Mouse (Mus musculus) CH12.LX (cell line): Measurements from ENCODE around the gene Sufu. TPM values are rescaled to one million over a fixed set of nuclear protein-coding genes. Genes with fewer than 3 reads are reported as not detected.
A peak's percentile ranks its signal among the peaks of the same experiment; 100 is the strongest.

Experiments
- DNase-seq: peaks from one replicate; pipeline ENCODE4 v3.0.0-alpha.2; 2013; ENCODE audit errors: extremely low read depth
- H3K27ac ChIP-seq: 2 replicates; pipeline ENCODE4 v1.5.1; 2012; ENCODE audit warnings: low read depth, mild to moderate bottlenecking, control low read depth, moderate library complexity; ENCODE audit not compliant: insufficient read depth
- H3K27me3 ChIP-seq: replicated peaks from 2 replicates; pipeline ENCODE3; 2012; ENCODE audit warnings: inconsistent platforms
- H3K36me3 ChIP-seq, 2 experiments: replicated peaks in 1 of 2; 2 replicates each; pipeline versions ENCODE3 to v1.6.1; 2012; ENCODE audit warnings: inconsistent platforms in 1 of 2, low read length in 1 of 2, mild to moderate bottlenecking in 1 of 2, mixed read lengths in 1 of 2, moderate library complexity in 1 of 2; ENCODE audit not compliant: control insufficient read depth in 1 of 2, insufficient read depth in 1 of 2
- H3K4me1 ChIP-seq, 2 experiments: 2 replicates each; pipeline ENCODE4 v1.6.1; 2012; ENCODE audit warnings: inconsistent platforms in 1 of 2, moderate library complexity in 1 of 2; ENCODE audit not compliant: insufficient read depth in 2 of 2, control insufficient read depth in 1 of 2
- H3K4me2 ChIP-seq: 2 replicates; pipeline ENCODE4 v1.6.1; 2012; ENCODE audit warnings: low read depth, mild to moderate bottlenecking, control low read depth; ENCODE audit not compliant: poor library complexity, insufficient read depth, severe bottlenecking
- H3K4me3 ChIP-seq, 3 experiments: fragments of 150-350 bp in 1 of 3; sonication (generic) in 1 of 3; replicated peaks in 1 of 3; 2 replicates each; pipeline versions ENCODE3 to v1.5.1; 2011 to 2012; ENCODE audit warnings: low read depth in 2 of 3, low read length in 2 of 3, mild to moderate bottlenecking in 2 of 3, moderate library complexity in 2 of 3, control low read depth in 1 of 3, improper control_type of control experiment in 1 of 3, inconsistent platforms in 1 of 3, mixed read lengths in 1 of 3; ENCODE audit not compliant: poor library complexity in 1 of 3
- H3K79me2 ChIP-seq: replicated peaks from 2 replicates; pipeline ENCODE4 v1.6.1; 2012; ENCODE audit warnings: mild to moderate bottlenecking, moderate library complexity; ENCODE audit not compliant: control insufficient read depth, poor library complexity, insufficient read depth, severe bottlenecking; ENCODE audit errors: extremely low read depth
- H3K9ac ChIP-seq: 2 replicates; pipeline ENCODE4 v1.6.1; 2012; ENCODE audit warnings: low read depth, mild to moderate bottlenecking, control low read depth, moderate library complexity; ENCODE audit not compliant: insufficient read depth
- H3K9me3 ChIP-seq: replicated peaks from 2 replicates; pipeline ENCODE3; 2012; ENCODE audit warnings: low read length, inconsistent platforms, mixed read lengths
- BHLHE40 ChIP-seq: IDR thresholded peaks from 2 replicates; pipeline ENCODE4 v1.6.1; 2011; ENCODE audit warnings: mild to moderate bottlenecking, low read depth, low read length, improper control_type of control experiment
- CHD2 ChIP-seq: IDR thresholded peaks from 2 replicates; pipeline ENCODE4 v1.6.1; 2011; ENCODE audit warnings: low read length, improper control_type of control experiment
- CTCF ChIP-seq, 2 experiments: IDR thresholded peaks in 1 of 2; conservative IDR thresholded peaks in 1 of 2; 2 replicates each; pipeline ENCODE4 v1.5.1; 2011 to 2012; ENCODE audit warnings: low read depth in 2 of 2, low read length in 2 of 2, improper control_type of control experiment in 1 of 2, inconsistent platforms in 1 of 2, mild to moderate bottlenecking in 1 of 2, moderate library complexity in 1 of 2
- E2F4 ChIP-seq: IDR thresholded peaks from 2 replicates; pipeline ENCODE4 v1.6.1; 2011; ENCODE audit warnings: low read depth, low read length, improper control_type of control experiment; ENCODE audit not compliant: insufficient replicate concordance
- HCFC1 ChIP-seq: IDR thresholded peaks from 2 replicates; pipeline ENCODE4 v1.6.1; 2012; ENCODE audit warnings: low read depth, mild to moderate bottlenecking, inconsistent platforms, low read length, improper control_type of control experiment
- JUN ChIP-seq: IDR thresholded peaks from 2 replicates; pipeline ENCODE4 v1.6.1; 2011; ENCODE audit warnings: low read depth, mild to moderate bottlenecking, low read length, improper control_type of control experiment, moderate library complexity; ENCODE audit not compliant: insufficient read depth
- KAT2A ChIP-seq: IDR thresholded peaks from 2 replicates; pipeline ENCODE4 v1.6.1; 2012; ENCODE audit warnings: low read length, improper control_type of control experiment, inconsistent platforms; ENCODE audit not compliant: insufficient replicate concordance
- MXI1 ChIP-seq: IDR thresholded peaks from 2 replicates; pipeline ENCODE4 v1.6.1; 2011; ENCODE audit warnings: mild to moderate bottlenecking, low read depth, low read length, improper control_type of control experiment
- NELFE ChIP-seq: IDR thresholded peaks from 2 replicates; pipeline ENCODE4 v1.6.1; 2011; ENCODE audit warnings: low read depth, low read length, improper control_type of control experiment
- PAX5 ChIP-seq: IDR thresholded peaks from 2 replicates; pipeline ENCODE4 v1.6.1; 2012; ENCODE audit warnings: low read length, inconsistent platforms, mixed read lengths
- POLR2A ChIP-seq: IDR thresholded peaks from 2 replicates; pipeline ENCODE4 v1.6.1; 2011; ENCODE audit warnings: low read depth, mild to moderate bottlenecking, improper control_type of control experiment, low read length
- RCOR1 ChIP-seq: conservative IDR thresholded peaks from 2 replicates; pipeline ENCODE4 v1.6.1; 2012; ENCODE audit warnings: low read depth, mild to moderate bottlenecking, inconsistent platforms, low read length, improper control_type of control experiment
- SIN3A ChIP-seq: IDR thresholded peaks from 2 replicates; pipeline ENCODE4 v1.6.1; 2012; ENCODE audit warnings: low read length, improper control_type of control experiment, inconsistent platforms
- TBP ChIP-seq: conservative IDR thresholded peaks from 2 replicates; pipeline ENCODE4 v1.6.1; 2011; ENCODE audit warnings: low read depth, low read length, improper control_type of control experiment
- UBTF ChIP-seq: IDR thresholded peaks from 2 replicates; pipeline ENCODE4 v1.6.1; 2012; ENCODE audit warnings: low read depth, mild to moderate bottlenecking, inconsistent platforms, low read length, improper control_type of control experiment, moderate library complexity
- USF2 ChIP-seq: conservative IDR thresholded peaks from 2 replicates; pipeline ENCODE4 v1.6.1; 2011; ENCODE audit warnings: low read depth, low read length, improper control_type of control experiment
- ZC3H11A ChIP-seq: IDR thresholded peaks from 2 replicates; pipeline ENCODE4 v1.6.1; 2012; ENCODE audit warnings: low read depth, mild to moderate bottlenecking, inconsistent platforms, low read length, improper control_type of control experiment
- ZKSCAN1 ChIP-seq: IDR thresholded peaks from 2 replicates; pipeline ENCODE4 v1.6.1; 2012; ENCODE audit warnings: low read depth, inconsistent platforms, low read length, improper control_type of control experiment, borderline replicate concordance
- ZNF384 ChIP-seq: IDR thresholded peaks from 2 replicates; pipeline ENCODE4 v1.6.1; 2012; ENCODE audit warnings: low read depth, low read length, improper control_type of control experiment, inconsistent platforms
- dilution Hi-C: fragments of 300-500 bp; cut with MboI; formaldehyde crosslinking; loops from 2 replicates; pipeline ENCODE4 v1.14.3; 2020; ENCODE audit warnings: low sequenced_read_pairs; ENCODE audit not compliant: extremely low pct_unique_long_range_greater_than_20kb, extremely low pct_ligation_motif_present
- in situ Hi-C: fragments of 300-500 bp; cut with MboI; formaldehyde crosslinking; loops from 3 replicates; pipeline ENCODE4 v1.14.3; 2019; ENCODE audit warnings: low sequenced_read_pairs, low pct_ligation_motif_present, low pct_unique_long_range_greater_than_20kb, mixed read lengths
- polyA plus RNA-seq: library from polyadenylated mRNA; unstranded; fragments of >175 nt; gene quantifications from 2 replicates; pipeline ENCODE4 v1.2.1, GENCODE M21; 2012; ENCODE audit warnings: low read depth; ENCODE audit not compliant: insufficient read length
- total RNA-seq, 2 experiments: library from RNA; depleted of rRNA; stranded (reverse); fragments of 300-350 nt in 1 of 2; fragments of >200 nt in 1 of 2; gene quantifications; 2 replicates each; pipeline ENCODE4 v1.2.3; 2012 to 2014

Sufu gene
- total and polyA plus RNA-seq, 3 experiments: 3.6 to 22.6 (median 9.8) TPM

GRCm38 (mm10) chr19:46482896-46483516 lies 86.3 kb downstream of the Sufu start:
- Histone ChIP-seq H3K27ac (no peak overlapping the region), H3K79me2 (no peaks in the 10 kb centered on the region), H3K36me3 (peaks cover 18 to 67% of the 10 kb centered on the region in 2 experiments), H3K9ac (no peak overlapping the region), H3K27me3 (no peaks in the 10 kb centered on the region), H3K4me2 (no peak overlapping the region)
- DNase-seq: no peak
- TF ChIP-seq USF2 (no peak), E2F4 (no peak), CTCF (conservative IDR thresholded peaks at IDR 0.05 in 1 of 2, IDR thresholded peaks at IDR 0.05 in 1 of 2; ENCODE audit: low read depth in 2 of 2, low read length in 2 of 2) (peak in 1 of 2 experiments; percentile 33; a peak in 2 of 4 replicates), BHLHE40 (no peak), UBTF (no peak), JUN (no peak), ZNF384 (no peak), MXI1 (no peak)
- TF ChIP-seq, all 38 proteins: peak for 1
- dilution Hi-C loops: no loop called here
- Histone ChIP-seq H3K4me3 (no peak overlapping the region), H3K9me3 (no peaks in the 10 kb centered on the region), H3K4me1 (peaks cover 15 to 59% of the 10 kb centered on the region in 2 experiments)
- in situ Hi-C loops: no loop called here

GRCm38 (mm10) chr19:46483701-46484328 lies 87.1 kb downstream of the Sufu start:
- H3K9ac ChIP-seq: no peak overlapping the region
- H3K4me3 ChIP-seq: no peak overlapping the region
- H3K4me1 ChIP-seq: peaks cover 8 to 52% of the 10 kb centered on the region in 2 experiments
- DNase-seq: no peak
- in situ Hi-C loops (no loop called here), dilution Hi-C loops (no loop called here)
- no peak overlapping the region for H3K27ac ChIP-seq
- H3K27me3 ChIP-seq: no peaks in the 10 kb centered on the region
- no peak overlapping the region for H3K4me2 ChIP-seq
- TF ChIP-seq NELFE: no peak
- TF ChIP-seq BHLHE40: no peak
- no peak for TF ChIP-seq HCFC1
- peaks cover 18 to 64% of the 10 kb centered on the region in 2 experiments for H3K36me3 ChIP-seq
- no peaks in the 10 kb centered on the region for H3K9me3 ChIP-seq
- no peaks in the 10 kb centered on the region for H3K79me2 ChIP-seq

- Histone ChIP-seq H3K4me1 (peaks cover 2 to 45% of the 10 kb centered on the region in 2 experiments), H3K79me2 (no peaks in the 10 kb centered on the region), H3K36me3 (peaks cover 15 to 63% of the 10 kb centered on the region in 2 experiments), H3K4me3 (no peak overlapping the region), H3K27me3 (no peaks in the 10 kb centered on the region), H3K9me3 (no peaks in the 10 kb centered on the region), H3K27ac (no peak overlapping the region), H3K9ac (no peak overlapping the region), H3K4me2 (no peak overlapping the region)
- no peak for DNase-seq
- dilution Hi-C loops: no loop called here
- in situ Hi-C loops: no loop called here
- no peak for TF ChIP-seq TBP
- TF ChIP-seq SIN3A: no peak
- no peak for TF ChIP-seq POLR2A
- TF ChIP-seq KAT2A: no peak
- no peak for TF ChIP-seq RCOR1
- TF ChIP-seq USF2: no peak
- TF ChIP-seq HCFC1: no peak
- TF ChIP-seq ZC3H11A: no peak
- TF ChIP-seq PAX5: no peak
- TF ChIP-seq ZKSCAN1: no peak
- TF ChIP-seq UBTF: no peak
- no peak for TF ChIP-seq MXI1
- no peak for TF ChIP-seq CHD2
Measured at GRCm38 (mm10) chr19:46484518-46484917, 87.8 kb downstream of the Sufu start.
